12 mouse cellular contexts compared by ENCODE assay signal in the genomic region with DNA sequence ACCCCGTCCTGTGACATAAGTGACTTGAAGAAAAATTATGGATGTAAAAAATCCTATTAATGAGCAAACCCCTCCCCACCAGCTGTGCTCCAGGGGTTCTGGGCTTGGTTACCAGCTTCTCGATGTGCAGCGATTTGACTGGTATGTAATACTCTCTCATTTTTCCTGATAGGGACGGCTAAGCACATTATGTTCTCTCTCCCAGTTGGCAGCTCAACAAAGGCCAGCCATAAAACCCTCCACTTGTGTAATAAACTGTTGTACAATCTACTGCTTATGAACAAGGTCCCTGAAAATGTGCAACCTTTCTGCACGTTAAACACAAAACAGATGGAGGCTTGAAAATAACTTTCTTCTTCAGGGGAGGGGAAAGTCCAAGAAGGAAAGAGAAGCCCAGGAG.
DNase-seq lines count a peak whose midpoint lies in the region; ATAC-seq lines count a peak whose summit lies in the region.
"Had no signal": no experiment of that assay in that cellular context is flagged by ENCODE, and none has a peak within 500 bp of the region (broad histone marks: within the 10 kb centered on the region; RNA-seq: fewer than 3 reads in every experiment).

No protein-coding gene starts in this region.

- 28% methylated on average over 5 of the region's 5 CpGs for WGBS in limb, embryonic 12.5 days

- H3K27me3 ChIP-seq in limb, embryonic 12.5 days = peaks cover 5% of the 10 kb centered on the region; the same call in 1 of the 2 replicates
- H3K27me3 ChIP-seq: liver, embryonic 13.5 days had no signal

- ATAC-seq in limb, embryonic 12.5 days (ENCODE audit: insufficient number of reproducible peaks, insufficient read depth, low FRiP score, low TSS enrichment, low read depth) = no peak
- ATAC-seq: forebrain, postnatal 0 days; hindbrain, embryonic 16.5 days had no signal

- H3K36me3 ChIP-seq in limb, embryonic 12.5 days = no peaks in the 10 kb centered on the region
- H3K36me3 ChIP-seq: liver, embryonic 13.5 days had no signal

- DNase-seq in heart, adult 11 months = peak; percentile 73
- no peak for DNase-seq in heart, adult 9 months (ENCODE audit: low spot score in 2 of 2)
- DNase-seq in 3T3-L1 (ENCODE audit: low read depth, low spot score) = peak; percentile 6
- DNase-seq in forelimb bud, embryonic 11.5 days (ENCODE audit: low read depth, low spot score) = peak; percentile 33
- no peak for DNase-seq in spleen, adult 18-20 months
- no peak for DNase-seq in layer of hippocampus, postnatal 25 days (ENCODE audit: extremely low spot score in 1 of 2, low spot score in 1 of 2)
- no peak for DNase-seq in right cerebral cortex, adult 18-20 months
- DNase-seq: forebrain, postnatal 0 days; liver, embryonic 13.5 days; retina, postnatal 1 day had no signal

- H3K9ac ChIP-seq in limb, embryonic 12.5 days (replicated peaks) = no peak overlapping the region
- H3K9ac ChIP-seq: forebrain, postnatal 0 days; liver, embryonic 13.5 days had no signal

- peak overlapping the region; percentile 73 for H3K27ac ChIP-seq in limb, embryonic 12.5 days
- H3K27ac ChIP-seq: liver, embryonic 13.5 days had no signal

- H3K9me3 ChIP-seq in limb, embryonic 12.5 days = peaks cover 8% of the 10 kb centered on the region; the same call in 1 of the 2 replicates
- H3K9me3 ChIP-seq: liver, embryonic 13.5 days had no signal

- H3K4me3 ChIP-seq in limb, embryonic 12.5 days (replicated peaks) = no peak overlapping the region
- H3K4me3 ChIP-seq: liver, embryonic 13.5 days had no signal

- peaks cover 29% of the 10 kb centered on the region for H3K4me1 ChIP-seq in limb, embryonic 12.5 days (replicated peaks)
- H3K4me1 ChIP-seq: liver, embryonic 13.5 days had no signal

- peak overlapping the region; percentile 14; the same call in 1 of the 2 replicates for H3K4me2 ChIP-seq in limb, embryonic 12.5 days
- H3K4me2 ChIP-seq: liver, embryonic 13.5 days had no signal

Comparison
In these comparisons a context has a peak if more than half of its experiments do, and no peak if none do; other contexts are left out.
1. DNase-seq: peak in heart, adult 11 months (single experiment), 3T3-L1 (single experiment) and forelimb bud, embryonic 11.5 days (single experiment); none in heart, adult 9 months (0 of 2), spleen, adult 18-20 months (0 of 2), layer of hippocampus, postnatal 25 days (0 of 2) and right cerebral cortex, adult 18-20 months (single experiment).